Mouse (Mus musculus): ENCODE results near the gene Grb2. TPM values are rescaled to one million over a fixed set of nuclear protein-coding genes. Genes with fewer than 3 reads are reported as not detected.

The Grb2 gene
- polyA plus RNA-seq, 3 experiments from 2014 or later = 31.7 to 35.5 (median 33.8) TPM

- ATAC-seq = no peak
These were observed 65.1 kb downstream of the Grb2 start for GRCm38 (mm10) chr11:115643265-115643664.

GRCm38 (mm10) chr11:115642705-115643104 is 65.7 kb downstream of the Grb2 start:
- no peak for ATAC-seq

GRCm38 (mm10) chr11:115641664-115642036 is 66.7 kb downstream of the Grb2 start:
- ATAC-seq = no peak

GRCm38 (mm10) chr11:115640978-115641663 is 67.3 kb downstream of the Grb2 start:
- ATAC-seq = peak; percentile 92

- ATAC-seq = no peak
These were observed 68.0 kb downstream of the Grb2 start for GRCm38 (mm10) chr11:115640311-115640828.

- no peak for ATAC-seq
These were observed 68.9 kb downstream of the Grb2 start for GRCm38 (mm10) chr11:115639540-115639939.

- ATAC-seq = no peak
These were observed 69.6 kb downstream of the Grb2 start for GRCm38 (mm10) chr11:115638498-115639409.

GRCm38 (mm10) chr11:115636960-115637359 is 71.4 kb downstream of the Grb2 start:
- ATAC-seq = no peak

- ATAC-seq = no peak
These were observed 72.9 kb downstream of the Grb2 start for GRCm38 (mm10) chr11:115635484-115635883.

GRCm38 (mm10) chr11:115635041-115635440 is 73.4 kb downstream of the Grb2 start:
- no peak for ATAC-seq

- no peak for ATAC-seq
These were observed 74.3 kb downstream of the Grb2 start for GRCm38 (mm10) chr11:115634109-115634508.

- no peak for ATAC-seq
These were observed 75.5 kb downstream of the Grb2 start for GRCm38 (mm10) chr11:115632862-115633261.

- ATAC-seq = no peak
These were observed 76.2 kb downstream of the Grb2 start for GRCm38 (mm10) chr11:115632247-115632646.

GRCm38 (mm10) chr11:115631505-115631890 is 76.9 kb downstream of the Grb2 start:
- no peak for ATAC-seq

GRCm38 (mm10) chr11:115630532-115631504 is 77.6 kb downstream of the Grb2 start:
- ATAC-seq = peak; percentile 65

GRCm38 (mm10) chr11:115629734-115630531 is 78.5 kb downstream of the Grb2 start:
- ATAC-seq = no peak

- ATAC-seq = no peak
These were observed 79.8 kb downstream of the Grb2 start for GRCm38 (mm10) chr11:115628465-115629101.

- peak; percentile 91 for ATAC-seq
These were observed 80.5 kb downstream of the Grb2 start, which contains the start of gene Slc25a19 for GRCm38 (mm10) chr11:115627705-115628464. Slc25a19 (minus strand) TSS chr11:115628295.

- no peak for ATAC-seq
These were observed 81.4 kb downstream of the Grb2 start for GRCm38 (mm10) chr11:115626824-115627616.
